Mouse (Mus musculus) layer of hippocampus, adult 2 months (tissue): ENCODE data around the gene Adra1b. TPM values are rescaled to one million over a fixed set of nuclear protein-coding genes. Genes with fewer than 3 reads are reported as not detected.

Experiments
- DNase-seq, 2 experiments: peaks; one replicate each; pipeline ENCODE4 v3.0.0; 2022; ENCODE audit warnings: low spot score in 2 of 2
- H3K27ac ChIP-seq: fragments of 200-600 bp; 2 replicates; pipeline ENCODE4 v1.8.1; 2022
- H3K4me3 ChIP-seq: fragments of 200-600 bp; 2 replicates; pipeline ENCODE4 v1.8.1; 2022; ENCODE audit warnings: mild to moderate bottlenecking
- CTCF ChIP-seq: fragments of 200-600 bp; conservative IDR thresholded peaks from 2 replicates; pipeline ENCODE4 v1.8.1; 2022; ENCODE audit warnings: antibody characterized with exemption, mild to moderate bottlenecking, moderate library complexity
- total RNA-seq, 2 experiments: library from RNA; stranded (reverse); gene quantifications; 2 replicates each; pipeline ENCODE4 v1.2.3; 2021

Adra1b gene
- total RNA-seq, 2 experiments from 2014 or later = 3.3 to 3.8 TPM

DNA sequence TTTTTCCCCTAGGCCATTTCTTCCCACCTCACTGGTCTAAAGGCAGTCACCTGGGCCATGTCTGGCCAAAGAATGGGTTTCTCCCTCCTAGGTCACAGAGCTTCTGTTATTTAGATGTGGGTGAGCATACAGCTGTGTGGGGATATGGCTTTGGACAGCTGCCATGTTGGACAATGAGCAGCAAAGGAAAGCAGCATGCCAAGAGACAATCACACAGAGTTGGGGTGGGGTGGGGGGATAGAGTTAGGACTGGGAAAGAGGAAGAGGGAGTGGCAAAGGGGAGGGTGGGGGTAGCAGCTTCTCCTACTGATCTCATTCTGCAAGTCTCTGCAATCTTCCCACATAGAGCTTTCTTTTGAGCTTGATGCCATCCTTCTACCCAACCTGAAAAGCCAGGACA is 13.4 kb downstream of the Adra1b start:
- no peak overlapping the region for H3K27ac ChIP-seq
- no peak overlapping the region for H3K4me3 ChIP-seq
- TF ChIP-seq CTCF = no peak
- no peak for DNase-seq

DNA sequence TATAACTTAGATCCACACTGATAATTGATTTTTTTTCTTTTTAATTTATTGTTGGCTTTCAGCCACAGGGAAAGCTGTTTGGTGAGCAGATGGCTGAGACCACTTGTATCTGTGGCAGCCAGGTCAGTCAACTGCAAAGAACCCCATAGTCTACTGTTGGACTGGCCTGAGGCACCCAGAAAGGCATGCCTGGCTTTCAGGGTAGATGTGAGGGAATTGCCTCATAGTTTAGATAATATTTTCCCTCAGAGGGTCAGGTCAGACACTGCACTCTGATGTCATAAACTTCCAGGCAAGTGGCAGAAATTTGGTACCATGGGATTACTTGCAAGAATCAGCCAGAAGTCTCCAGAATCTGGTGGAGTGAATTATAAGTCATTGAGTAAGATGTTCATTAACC is 16.5 kb downstream of the Adra1b start:
- Histone ChIP-seq H3K4me3 (no peak overlapping the region), H3K27ac (no peak overlapping the region)
- DNase-seq = no peak
- no peak for TF ChIP-seq CTCF

DNA sequence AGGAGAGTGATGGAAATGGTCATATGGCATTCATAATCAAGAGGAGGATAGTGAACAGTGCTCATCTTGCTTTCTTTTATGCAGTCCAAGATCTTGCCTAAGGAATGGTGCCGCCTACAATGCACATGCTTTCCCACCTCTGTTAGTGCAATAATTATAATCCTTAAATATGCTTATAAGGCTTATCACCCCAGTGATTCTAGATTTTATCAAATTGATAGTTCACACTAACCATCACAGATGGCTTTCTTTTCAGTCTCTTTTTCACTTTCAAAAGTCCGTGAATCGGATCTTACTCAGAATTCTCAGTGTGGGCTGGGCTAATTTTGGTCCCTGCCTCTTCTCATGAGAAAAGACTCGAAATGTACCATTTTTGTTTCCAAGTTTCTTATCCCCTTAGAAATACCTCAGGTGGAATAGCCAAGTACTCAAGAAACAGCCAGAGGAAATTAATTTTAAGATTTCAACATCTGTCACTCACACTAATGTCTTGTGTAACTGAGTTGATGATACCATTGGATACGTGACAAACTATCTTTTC is 17.3 kb downstream of the Adra1b start:
- H3K27ac ChIP-seq = no peak overlapping the region
- DNase-seq = peak in 1 of 2 experiments; percentile 13
- no peak overlapping the region for H3K4me3 ChIP-seq
- TF ChIP-seq CTCF = no peak

DNA sequence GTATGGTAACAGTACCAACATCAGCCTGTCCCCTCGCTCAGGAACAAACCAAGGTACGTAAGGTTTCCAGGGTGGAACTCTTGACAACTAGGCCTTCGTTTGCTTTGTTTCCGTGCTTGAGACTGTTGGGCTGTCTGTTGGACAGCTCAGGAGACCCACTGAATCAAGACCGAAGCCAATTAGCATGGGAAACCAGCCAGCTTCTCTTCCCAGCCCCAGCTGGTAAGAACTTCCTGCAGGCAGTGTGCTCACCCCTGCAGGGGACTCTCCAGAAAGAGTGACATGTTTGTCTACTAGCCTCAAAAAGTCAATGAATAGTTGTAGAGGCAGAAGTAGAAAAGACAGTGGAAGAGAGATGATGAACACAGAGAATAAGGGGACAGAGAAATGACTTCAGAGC is 23.8 kb downstream of the Adra1b start:
- Histone ChIP-seq H3K4me3 (no peak overlapping the region), H3K27ac (no peak overlapping the region)
- TF ChIP-seq CTCF = no peak
- DNase-seq = no peak

DNA sequence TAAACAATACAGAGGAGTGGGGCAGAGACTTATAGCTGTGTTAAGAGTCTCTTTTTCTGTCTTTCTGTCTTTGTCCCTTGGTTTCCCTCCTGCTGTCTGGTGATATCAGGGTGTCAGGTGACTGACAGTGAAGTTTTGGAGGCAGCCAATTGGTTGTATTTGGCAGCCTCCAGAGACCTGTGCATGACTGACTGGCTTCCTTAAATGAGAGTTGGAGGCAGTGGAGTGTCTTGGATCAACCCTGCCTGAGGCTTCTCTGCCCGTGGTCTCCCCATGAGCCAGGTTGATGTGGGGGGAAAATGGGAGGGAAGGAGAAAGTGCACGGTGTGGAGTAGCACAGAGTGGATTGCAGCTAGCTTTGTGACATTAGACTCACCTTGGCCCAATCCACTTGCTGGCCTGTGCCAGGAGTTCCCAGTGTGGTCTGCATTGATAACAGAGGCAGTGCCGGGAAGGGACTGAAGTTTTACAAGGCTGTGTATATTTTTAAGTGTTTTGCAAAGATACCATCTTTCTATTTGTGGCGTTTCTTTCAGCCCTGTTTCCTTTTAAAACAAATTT is 33.2 kb downstream of the Adra1b start:
- no peak overlapping the region for H3K27ac ChIP-seq
- no peak for TF ChIP-seq CTCF
- no peak overlapping the region for H3K4me3 ChIP-seq
- DNase-seq = no peak

DNA sequence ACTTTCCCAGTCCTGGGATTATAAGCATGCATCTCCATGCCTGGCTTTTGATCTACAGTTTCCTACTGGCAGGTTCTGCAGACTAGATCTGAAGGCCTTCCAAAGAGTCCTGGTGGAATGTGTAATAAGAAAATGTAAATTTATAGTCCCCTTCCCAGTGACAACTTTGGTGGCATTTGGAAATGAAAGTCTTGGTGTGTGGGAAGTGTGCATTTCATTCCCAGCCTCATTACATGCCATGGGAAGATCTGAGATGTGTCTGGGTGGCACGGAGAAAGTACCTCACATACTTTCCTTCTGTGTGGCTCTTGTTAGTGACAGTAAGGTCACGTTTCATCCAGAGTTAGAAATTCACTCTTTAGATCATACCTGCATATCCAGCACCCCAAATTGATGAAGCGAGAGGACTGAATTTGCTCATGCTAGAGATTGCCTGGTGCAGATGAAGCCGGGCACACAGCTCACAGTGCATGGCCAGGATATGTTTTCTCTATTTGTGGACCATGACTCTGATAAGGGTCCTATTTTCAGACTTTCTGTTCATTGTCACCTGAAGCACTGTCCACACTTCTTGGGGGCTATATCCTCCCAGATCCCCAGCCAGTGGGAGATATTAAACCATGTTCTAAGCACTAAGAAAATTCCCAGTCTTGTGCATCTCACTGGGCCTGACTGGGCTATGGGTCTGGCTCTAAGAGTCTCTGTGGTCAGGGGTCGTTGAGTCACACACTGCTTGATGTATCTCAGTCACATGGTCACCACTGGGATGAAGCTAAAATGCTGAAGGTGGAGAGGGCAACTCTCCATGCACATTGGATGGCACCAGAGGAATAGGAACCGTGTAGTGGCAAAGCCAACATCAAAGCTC is 35.5 kb downstream of the Adra1b start:
- Histone ChIP-seq H3K27ac (no peak overlapping the region), H3K4me3 (no peak overlapping the region)
- DNase-seq = no peak
- TF ChIP-seq CTCF = no peak

DNA sequence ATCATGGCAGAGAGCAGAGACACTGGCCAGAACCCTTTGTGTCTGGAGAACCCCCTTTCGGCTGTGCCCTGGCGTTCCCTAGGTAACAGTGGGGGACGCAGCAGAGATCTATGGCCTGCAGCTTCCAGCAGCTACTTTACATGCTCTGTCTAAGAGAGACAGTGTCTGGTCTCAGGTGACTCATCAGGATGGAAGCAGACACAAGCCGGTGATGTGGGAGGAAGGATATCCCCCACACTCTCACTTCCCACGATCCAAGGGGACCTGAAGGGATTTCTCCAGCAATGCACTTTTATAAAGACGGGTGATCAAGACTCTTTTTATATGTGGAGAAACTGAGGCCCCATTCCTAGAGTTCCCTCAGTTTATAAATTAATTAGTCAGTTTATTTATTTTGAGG is 48.0 kb downstream of the Adra1b start:
- no peak for TF ChIP-seq CTCF
- Histone ChIP-seq H3K27ac (no peak overlapping the region), H3K4me3 (no peak overlapping the region)
- no peak for DNase-seq

DNA sequence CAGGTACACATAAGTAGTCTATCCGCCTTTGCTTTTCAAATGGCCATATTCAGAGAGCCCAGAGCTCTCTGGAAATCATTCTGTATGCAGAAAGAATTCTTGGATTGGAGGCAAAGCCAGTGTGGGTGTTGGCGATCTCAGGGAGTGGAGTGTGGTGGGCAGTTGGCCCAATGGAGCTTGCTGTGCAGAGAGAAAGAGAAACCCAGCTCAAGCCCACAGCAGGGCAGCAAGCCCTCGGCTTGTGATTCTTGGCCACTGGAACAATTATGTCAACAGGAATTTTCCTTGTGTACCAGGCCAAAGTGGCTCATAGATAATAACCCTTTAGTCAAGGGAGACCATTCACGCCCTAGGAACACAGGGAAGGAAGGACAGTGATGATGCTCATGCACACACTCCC is 53.0 kb downstream of the Adra1b start:
- Histone ChIP-seq H3K27ac (no peak overlapping the region), H3K4me3 (no peak overlapping the region)
- DNase-seq = no peak
- TF ChIP-seq CTCF = no peak

DNA sequence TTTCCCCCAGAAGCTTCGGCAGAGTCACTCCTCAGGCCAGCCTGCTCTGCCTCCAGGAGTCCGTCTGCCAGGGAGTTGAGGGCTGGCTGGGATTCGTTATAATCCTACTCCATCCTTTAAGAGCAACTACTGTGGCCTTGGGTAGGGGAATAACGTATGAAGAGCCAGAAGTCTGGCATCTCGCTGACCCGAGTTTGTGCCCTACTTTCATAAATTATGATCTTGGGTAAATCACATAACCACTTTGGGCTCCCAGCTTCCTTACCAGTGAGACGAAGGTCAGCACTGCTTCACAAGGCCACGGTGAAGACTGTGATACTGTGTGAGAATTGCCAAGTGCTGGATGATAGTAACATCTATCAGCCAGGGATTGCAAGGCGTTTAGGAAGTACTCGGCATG is 59.4 kb downstream of the Adra1b start:
- no peak overlapping the region for H3K27ac ChIP-seq
- TF ChIP-seq CTCF = no peak
- no peak overlapping the region for H3K4me3 ChIP-seq
- no peak for DNase-seq

DNA sequence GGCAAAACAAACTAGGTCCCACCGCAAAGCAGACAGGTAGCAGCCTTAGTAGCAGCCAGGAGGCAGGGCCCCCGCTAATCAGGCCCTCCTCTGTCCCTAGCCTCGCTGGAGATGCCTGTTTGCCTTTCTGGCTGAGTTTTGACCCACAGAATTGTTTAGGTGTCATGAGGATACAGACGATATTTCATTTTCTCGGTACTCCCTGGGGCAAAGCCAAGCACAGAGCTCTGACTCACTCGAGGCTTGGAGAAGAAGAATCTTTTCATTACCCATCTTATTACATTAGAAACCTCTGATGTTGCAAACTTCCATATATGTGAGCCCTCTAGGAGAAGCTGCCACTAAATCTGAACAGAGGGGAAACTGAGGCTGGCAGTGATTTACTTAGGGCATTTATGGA is 60.5 kb downstream of the Adra1b start:
- no peak for TF ChIP-seq CTCF
- H3K4me3 ChIP-seq = no peak overlapping the region
- no peak overlapping the region for H3K27ac ChIP-seq
- no peak for DNase-seq

DNA sequence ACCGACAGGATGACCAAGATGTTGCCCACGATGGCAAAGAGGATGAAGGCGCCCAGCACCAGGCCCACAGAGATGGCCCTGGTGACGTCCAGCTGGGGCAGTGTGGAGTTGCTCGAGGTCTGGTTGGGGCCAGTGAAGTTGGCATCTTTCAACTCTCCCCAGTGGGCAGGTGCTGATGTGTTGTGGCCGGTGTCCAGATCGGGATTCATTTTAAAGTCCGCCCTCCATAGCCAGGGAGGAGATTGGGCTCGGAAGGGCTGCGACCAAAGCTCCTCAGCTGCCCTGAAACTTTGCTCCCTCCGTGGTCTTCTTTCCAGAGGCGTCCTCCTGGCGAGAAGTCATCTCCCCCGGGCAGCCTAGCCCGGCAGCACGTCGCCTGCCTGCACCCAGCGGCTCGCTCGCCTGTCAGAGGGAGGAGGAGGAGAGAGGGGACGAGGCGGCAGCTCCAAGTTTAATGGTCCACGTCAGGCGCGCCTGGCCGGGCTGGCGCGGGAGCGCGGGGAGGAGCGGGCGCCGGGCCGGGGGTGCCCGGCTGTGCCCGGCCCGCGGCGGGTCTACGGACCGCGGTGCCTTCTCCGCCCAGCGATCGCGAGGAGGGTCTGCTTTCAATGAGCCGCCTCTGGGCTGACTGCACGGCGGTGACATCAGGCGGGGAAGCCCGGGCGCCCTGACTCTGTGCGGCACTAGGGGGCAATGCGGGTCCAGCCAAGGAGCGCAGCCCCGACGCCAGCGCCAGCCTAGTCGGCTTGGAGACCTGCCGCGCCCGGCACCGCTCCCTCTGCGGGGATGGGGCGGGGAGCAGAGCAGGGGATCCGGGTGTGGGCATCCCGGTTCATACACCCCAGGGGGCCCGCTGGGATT is 64.9 kb downstream of the Adra1b start:
- peak; percentile 45 to 67 for DNase-seq
- TF ChIP-seq CTCF = peak; percentile 84
- no peak overlapping the region for H3K27ac ChIP-seq
- peak overlapping the region; percentile 44 for H3K4me3 ChIP-seq

DNA sequence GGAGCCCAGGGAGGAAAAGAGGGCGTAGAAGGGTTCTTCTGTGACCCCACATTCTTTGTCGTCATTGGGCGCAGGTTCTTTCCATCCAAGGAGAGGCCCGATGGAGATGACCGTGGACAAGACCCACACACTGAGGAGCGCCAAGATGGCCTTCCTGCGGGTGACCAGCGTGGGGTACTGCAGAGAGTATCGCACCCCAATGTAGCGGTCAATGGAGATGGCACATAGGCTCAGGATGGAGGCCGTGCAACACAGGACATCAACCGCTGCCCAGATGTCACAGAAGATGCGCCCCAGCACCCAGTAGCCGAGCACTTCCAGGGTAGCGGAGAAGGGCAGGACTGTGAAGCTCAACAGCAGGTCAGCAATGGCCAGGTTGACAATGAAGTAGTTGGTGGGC is 65.6 kb downstream of the Adra1b start:
- no peak for TF ChIP-seq CTCF
- Histone ChIP-seq H3K27ac (no peak overlapping the region), H3K4me3 (no peak overlapping the region)
- no peak for DNase-seq

DNA sequence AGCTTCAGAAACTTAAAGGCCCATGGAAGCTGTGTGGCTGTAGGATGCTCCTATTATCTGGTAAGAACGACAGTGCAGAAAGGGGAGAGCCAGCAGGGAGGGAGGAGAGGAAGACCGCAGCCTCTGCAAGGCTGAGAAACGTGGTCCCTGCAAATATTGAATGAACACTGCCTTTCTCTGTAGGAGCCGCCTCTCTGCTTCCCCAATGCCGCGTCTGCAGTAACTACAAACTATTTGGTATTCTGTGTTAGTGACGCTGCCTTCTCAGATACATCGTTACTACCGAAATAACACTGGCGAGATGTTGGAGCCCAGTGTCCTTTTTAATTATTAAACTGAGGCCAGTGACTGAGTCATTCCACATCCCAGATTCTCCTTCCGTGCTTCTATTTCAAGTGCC is 66.5 kb downstream of the Adra1b start:
- TF ChIP-seq CTCF = no peak
- H3K27ac ChIP-seq = no peak overlapping the region
- peak in 1 of 2 experiments; percentile 4 for DNase-seq
- H3K4me3 ChIP-seq = no peak overlapping the region
